Mouse (Mus musculus) CH12.LX (cell line): Measurements from ENCODE around the gene Psenen.

Source experiments
- BHLHE40 ChIP-seq: IDR thresholded peaks from 2 replicates; pipeline ENCODE4 v1.6.1; 2011; ENCODE audit warnings: mild to moderate bottlenecking, low read depth, low read length, improper control_type of control experiment
- CHD2 ChIP-seq: IDR thresholded peaks from 2 replicates; pipeline ENCODE4 v1.6.1; 2011; ENCODE audit warnings: low read length, improper control_type of control experiment
- CTCF ChIP-seq, 2 experiments: IDR thresholded peaks in 1 of 2; conservative IDR thresholded peaks in 1 of 2; 2 replicates each; pipeline ENCODE4 v1.5.1; 2011 to 2012; ENCODE audit warnings: low read depth in 2 of 2, low read length in 2 of 2, improper control_type of control experiment in 1 of 2, inconsistent platforms in 1 of 2, mild to moderate bottlenecking in 1 of 2, moderate library complexity in 1 of 2
- E2F4 ChIP-seq: IDR thresholded peaks from 2 replicates; pipeline ENCODE4 v1.6.1; 2011; ENCODE audit warnings: low read depth, low read length, improper control_type of control experiment; ENCODE audit not compliant: insufficient replicate concordance
- HCFC1 ChIP-seq: IDR thresholded peaks from 2 replicates; pipeline ENCODE4 v1.6.1; 2012; ENCODE audit warnings: low read depth, mild to moderate bottlenecking, inconsistent platforms, low read length, improper control_type of control experiment
- JUND ChIP-seq: conservative IDR thresholded peaks from 2 replicates; pipeline ENCODE4 v1.6.1; 2011; ENCODE audit warnings: low read depth, low read length, improper control_type of control experiment
- MAX ChIP-seq: IDR thresholded peaks from 2 replicates; pipeline ENCODE4 v1.6.1; 2011; ENCODE audit warnings: low read length, improper control_type of control experiment
- MAZ ChIP-seq: IDR thresholded peaks from 2 replicates; pipeline ENCODE4 v1.6.1; 2012; ENCODE audit warnings: low read depth, mild to moderate bottlenecking, inconsistent platforms, low read length, improper control_type of control experiment, moderate library complexity
- NELFE ChIP-seq: IDR thresholded peaks from 2 replicates; pipeline ENCODE4 v1.6.1; 2011; ENCODE audit warnings: low read depth, low read length, improper control_type of control experiment
- POLR2A ChIP-seq: IDR thresholded peaks from 2 replicates; pipeline ENCODE4 v1.6.1; 2011; ENCODE audit warnings: low read depth, mild to moderate bottlenecking, improper control_type of control experiment, low read length
- RCOR1 ChIP-seq: conservative IDR thresholded peaks from 2 replicates; pipeline ENCODE4 v1.6.1; 2012; ENCODE audit warnings: low read depth, mild to moderate bottlenecking, inconsistent platforms, low read length, improper control_type of control experiment
- SIN3A ChIP-seq: IDR thresholded peaks from 2 replicates; pipeline ENCODE4 v1.6.1; 2012; ENCODE audit warnings: low read length, improper control_type of control experiment, inconsistent platforms
- ZC3H11A ChIP-seq: IDR thresholded peaks from 2 replicates; pipeline ENCODE4 v1.6.1; 2012; ENCODE audit warnings: low read depth, mild to moderate bottlenecking, inconsistent platforms, low read length, improper control_type of control experiment

DNA sequence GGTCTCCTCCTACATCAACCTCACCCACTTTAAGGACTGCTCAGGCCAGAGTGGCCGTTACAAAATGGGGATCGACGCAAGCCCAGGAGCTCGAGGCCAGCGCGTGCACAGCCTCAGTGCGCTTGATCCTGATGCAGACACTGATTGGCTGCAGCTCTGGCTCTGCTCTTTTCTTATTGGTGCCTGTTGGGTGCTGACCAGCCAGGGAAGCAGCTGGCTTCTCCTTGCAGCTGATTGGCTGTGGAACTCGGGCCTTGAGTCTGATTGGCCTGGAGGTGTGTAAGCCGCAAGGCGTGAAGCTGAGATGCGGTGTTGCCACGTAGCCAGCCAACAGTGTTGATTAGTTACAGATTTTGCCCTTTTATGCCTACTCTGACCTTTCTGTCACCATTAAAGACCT, 35.4 kb upstream of the Psenen start, which contains the start of gene Zbtb32:
- TF ChIP-seq CHD2 (no peak), HCFC1 (no peak), ZC3H11A (no peak), CTCF (conservative IDR thresholded peaks at IDR 0.05 in 1 of 2, IDR thresholded peaks at IDR 0.05 in 1 of 2; ENCODE audit: low read depth in 2 of 2, low read length in 2 of 2) (no peak), POLR2A (no peak), MAX (no peak), E2F4 (no peak), MAZ (no peak), NELFE (no peak), SIN3A (no peak), JUND (no peak), BHLHE40 (no peak), RCOR1 (no peak)
